Mouse (Mus musculus): ENCODE measurements at regions not wholly inside any gene's neighbourhood (a gene's known extent, or its start where the extent isn't known, plus 50 kb on each side); places are given as distances from the start of the nearest gene placed in this dataset.
A peak's percentile ranks its signal among the peaks of the same experiment; 100 is the strongest.

- ATAC-seq (ENCODE audit: low FRiP score, low TSS enrichment) (peak; percentile 70), DNase-seq (peak; percentile 86)
- WGBS, result 87% methylated on average over 1 of the region's 1 CpGs
- no peaks in the 10 kb centered on the region for H3K36me3 ChIP-seq (ENCODE audit: control insufficient read depth, insufficient read depth, low read length)
- H3K9me3 ChIP-seq (ENCODE audit: control insufficient read depth, low read length), result no peaks in the 10 kb centered on the region
- no peak overlapping the region for H3K4me2 ChIP-seq (ENCODE audit: low read length)
- no peak overlapping the region for H3K27ac ChIP-seq (replicated peaks; ENCODE audit: low read depth, low read length)
- H3K9ac ChIP-seq (replicated peaks; ENCODE audit: low read length), result no peak overlapping the region
- no peaks in the 10 kb centered on the region for H3K27me3 ChIP-seq (ENCODE audit: control insufficient read depth, insufficient read depth, low read length)
- no peak overlapping the region for H3K4me3 ChIP-seq (replicated peaks; ENCODE audit: low read depth, low read length)
- no peaks in the 10 kb centered on the region for H3K4me1 ChIP-seq (ENCODE audit: control insufficient read depth, insufficient read depth, low read length)
Measured at GRCm38 (mm10) chrX:6261469-6261868, 59.1 kb downstream of the Bmp15 start.

- Histone ChIP-seq H3K4me3 (replicated peaks; ENCODE audit: low read depth, low read length) (no peak overlapping the region), H3K27me3 (ENCODE audit: control insufficient read depth, insufficient read depth, low read length) (no peaks in the 10 kb centered on the region), H3K36me3 (ENCODE audit: control insufficient read depth, insufficient read depth, low read length) (no peaks in the 10 kb centered on the region), H3K9ac (replicated peaks; ENCODE audit: low read length) (no peak overlapping the region), H3K27ac (replicated peaks; ENCODE audit: low read depth, low read length) (no peak overlapping the region), H3K4me1 (ENCODE audit: control insufficient read depth, insufficient read depth, low read length) (no peaks in the 10 kb centered on the region), H3K4me2 (ENCODE audit: low read length) (no peak overlapping the region), H3K9me3 (ENCODE audit: control insufficient read depth, low read length) (no peaks in the 10 kb centered on the region)
- WGBS, result 63% methylated on average over 4 of the region's 4 CpGs
- DNase-seq (no peak), ATAC-seq (ENCODE audit: low FRiP score, low TSS enrichment) (no peak)
Measured at GRCm38 (mm10) chrX:6258523-6258922, 62.0 kb downstream of the Bmp15 start.

- ATAC-seq (ENCODE audit: low FRiP score, low TSS enrichment), result no peak
- Histone ChIP-seq H3K9me3 (ENCODE audit: control insufficient read depth, low read length) (no peaks in the 10 kb centered on the region), H3K4me3 (replicated peaks; ENCODE audit: low read depth, low read length) (no peak overlapping the region), H3K9ac (replicated peaks; ENCODE audit: low read length) (no peak overlapping the region), H3K4me2 (ENCODE audit: low read length) (no peak overlapping the region), H3K36me3 (ENCODE audit: control insufficient read depth, insufficient read depth, low read length) (no peaks in the 10 kb centered on the region), H3K27me3 (ENCODE audit: control insufficient read depth, insufficient read depth, low read length) (no peaks in the 10 kb centered on the region), H3K4me1 (ENCODE audit: control insufficient read depth, insufficient read depth, low read length) (no peaks in the 10 kb centered on the region), H3K27ac (replicated peaks; ENCODE audit: low read depth, low read length) (no peak overlapping the region)
- DNase-seq, result peak; percentile 64
Measured at GRCm38 (mm10) chrX:6254058-6254457, 66.5 kb downstream of the Bmp15 start.

- H3K27ac ChIP-seq (replicated peaks; ENCODE audit: low read depth, low read length), result no peak overlapping the region
- no peak overlapping the region for H3K4me2 ChIP-seq (ENCODE audit: low read length)
- H3K27me3 ChIP-seq (ENCODE audit: control insufficient read depth, insufficient read depth, low read length), result no peaks in the 10 kb centered on the region
- H3K4me3 ChIP-seq (replicated peaks; ENCODE audit: low read depth, low read length), result no peak overlapping the region
- ATAC-seq (ENCODE audit: low FRiP score, low TSS enrichment), result no peak
- WGBS, result 67% methylated on average over 2 of the region's 2 CpGs
- no peak for DNase-seq
- H3K9ac ChIP-seq (replicated peaks; ENCODE audit: low read length), result no peak overlapping the region
- no peaks in the 10 kb centered on the region for H3K36me3 ChIP-seq (ENCODE audit: control insufficient read depth, insufficient read depth, low read length)
- no peaks in the 10 kb centered on the region for H3K9me3 ChIP-seq (ENCODE audit: control insufficient read depth, low read length)
- no peaks in the 10 kb centered on the region for H3K4me1 ChIP-seq (ENCODE audit: control insufficient read depth, insufficient read depth, low read length)
Measured at GRCm38 (mm10) chrX:6252873-6253272, 67.6 kb downstream of the Bmp15 start.

All from midbrain, embryonic 14.5 days (tissue).